Mouse (Mus musculus): ENCODE data around the gene Gpr37l1.
"Not testable (repeated sequence)": the region's sequence is repeated elsewhere in the genome, so short reads cannot be mapped to it uniquely, and the experiment has no call there.

Gpr37l1 gene

GRCm38 (mm10) chr1:135124573-135125363 lies 42.7 kb downstream of the Gpr37l1 start:
- no peak for DNase-seq (ENCODE audit: low read depth, low spot score)

DNA sequence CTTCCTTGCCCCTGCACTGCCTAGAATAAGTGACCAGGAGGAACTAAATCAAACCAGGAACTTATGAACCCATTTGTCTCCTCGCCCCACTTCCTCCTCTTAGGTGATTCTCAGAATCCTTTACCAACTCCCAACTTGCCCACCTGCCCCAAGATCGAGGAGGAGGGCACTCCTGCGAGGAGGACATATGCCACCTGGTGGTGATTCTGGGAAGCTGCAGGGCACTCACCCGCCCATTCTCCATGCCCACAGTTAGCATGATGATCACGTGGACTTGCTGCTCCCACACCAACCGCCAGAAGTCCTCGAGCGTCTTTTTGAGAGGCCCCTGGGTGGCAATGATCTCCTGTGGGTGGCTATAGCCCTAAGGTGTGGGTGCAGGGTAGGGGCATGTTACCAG lies 54.8 kb downstream of the Gpr37l1 start:
- peak; percentile 73 for DNase-seq (ENCODE audit: low read depth, low spot score)

DNA sequence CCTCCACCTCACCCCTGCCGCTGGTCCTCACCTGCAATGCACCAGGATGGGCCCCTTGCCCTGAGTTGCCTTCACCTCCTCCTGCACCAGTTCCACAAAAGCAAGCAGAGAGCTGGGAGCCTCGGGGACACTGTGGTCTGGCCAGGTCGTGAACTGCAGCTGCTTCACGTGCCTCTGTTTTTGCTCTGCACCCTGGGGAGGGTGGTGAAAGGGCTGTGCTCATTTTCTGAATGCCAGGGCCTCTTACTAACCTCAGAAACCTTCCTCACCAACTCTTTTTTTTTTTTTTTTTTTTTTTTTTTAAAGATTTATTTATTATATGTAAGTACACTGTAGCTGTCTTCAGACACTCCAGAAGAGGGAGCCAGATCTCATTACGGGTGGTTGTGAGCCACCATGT lies 56.2 kb downstream of the Gpr37l1 start:
- not testable (repeated sequence) for DNase-seq (ENCODE audit: low read depth, low spot score)
